Mouse (Mus musculus) forebrain, embryonic 14.5 days (tissue): Measurements from ENCODE around the gene Naglu. TPM values are rescaled to one million over a fixed set of nuclear protein-coding genes. Genes with fewer than 3 reads are reported as not detected.

ENCODE experiments used
- ATAC-seq: fragments of 200-750 bp; cut with Nextera tagmentation; 2 replicates; pipeline ENCODE4 v1.8.0; 2017; ENCODE audit warnings: mild to moderate bottlenecking, moderate library complexity
- DNase-seq: peaks from one replicate; pipeline ENCODE4 v3.0.0-alpha.2; 2015; ENCODE audit warnings: low spot score
- H3K27ac ChIP-seq: fragments of 300-500 bp; sonication (generic); 2 replicates; pipeline ENCODE4 v1.5.1; 2014; ENCODE audit warnings: low read depth, mild to moderate bottlenecking, control low read depth, low read length, moderate library complexity
- H3K27me3 ChIP-seq: fragments of 300-500 bp; sonication (generic); replicated peaks from 2 replicates; pipeline ENCODE4 v1.6.1; 2014; ENCODE audit warnings: low read length, control low read depth, mixed read lengths; ENCODE audit not compliant: control insufficient read depth, insufficient read depth
- H3K36me3 ChIP-seq: fragments of 300-500 bp; sonication (generic); 2 replicates; pipeline ENCODE4 v1.6.1; 2014; ENCODE audit warnings: low read length, control low read depth; ENCODE audit not compliant: control insufficient read depth, insufficient read depth
- H3K4me1 ChIP-seq: fragments of 300-500 bp; sonication (generic); 2 replicates; pipeline ENCODE4 v1.6.1; 2014; ENCODE audit warnings: antibody characterized with exemption, low read length, control low read depth; ENCODE audit not compliant: control insufficient read depth, insufficient read depth
- H3K4me2 ChIP-seq: fragments of 300-500 bp; sonication (generic); 2 replicates; pipeline ENCODE4 v1.6.1; 2014; ENCODE audit warnings: mild to moderate bottlenecking, control low read depth, low read length
- H3K4me3 ChIP-seq: fragments of 300-500 bp; sonication (generic); 2 replicates; pipeline ENCODE4 v1.5.1; 2014; ENCODE audit warnings: low read depth, low read length, control low read depth
- H3K9ac ChIP-seq: fragments of 300-500 bp; sonication (generic); 2 replicates; pipeline ENCODE4 v1.6.1; 2014; ENCODE audit warnings: mild to moderate bottlenecking, low read length, control low read depth, moderate library complexity
- H3K9me3 ChIP-seq: fragments of 300-500 bp; sonication (generic); replicated peaks from 2 replicates; pipeline ENCODE4 v1.6.1; 2016; ENCODE audit warnings: low read length, control low read depth, mixed read lengths; ENCODE audit not compliant: control insufficient read depth
- WGBS: fragments of 180-500 bp; shearing (Covaris S2); extraction: QIAGEN DNeasy Blood & Tissue Kit; methylation state at CpG from one replicate; pipeline ENCODE4 v1.1.7; 2014; 5-methylcytosine and 5-hydroxymethylcytosine counted together
- polyA plus RNA-seq: library from polyadenylated mRNA; unstranded; fragments of >200 nt; fragmentation: Nextera tagmentation; extraction: Ambion mirVana; gene quantifications from 2 replicates; pipeline ENCODE4 v1.2.1, GENCODE M21; 2014

Gene Naglu
- polyA plus RNA-seq, 1 experiment from 2014 or later, result 6.6 TPM

GRCm38 (mm10) chr11:101095314-101096024 lies 25.7 kb downstream of the Naglu start, which contains the start of gene Psmc3ip:
Gene Psmc3ip, minus strand, starts transcription at chr11:101095436.
- under 1% methylated on average over 43 of the region's 43 CpGs for WGBS
- DNase-seq (peak; percentile 97), ATAC-seq (peak; percentile 98)
- Histone ChIP-seq H3K36me3 (peaks cover 76% of the 10 kb centered on the region), H3K9me3 (no peaks in the 10 kb centered on the region), H3K27ac (peak within 1 kb of the TSS; percentile 61), H3K4me1 (peaks cover 6% of the 10 kb centered on the region; the same call in 1 of the 2 replicates), H3K9ac (peak within 1 kb of the TSS; percentile 68), H3K4me3 (peak within 1 kb of the TSS; percentile 55), H3K27me3 (no peaks in the 10 kb centered on the region), H3K4me2 (peak within 1 kb of the TSS; percentile 92)

- 94% methylated on average over 8 of the region's 8 CpGs for WGBS
- Histone ChIP-seq H3K36me3 (peaks cover 74% of the 10 kb centered on the region), H3K4me1 (peaks cover 6% of the 10 kb centered on the region; the same call in 1 of the 2 replicates), H3K9ac (no peak overlapping the region), H3K27me3 (no peaks in the 10 kb centered on the region), H3K27ac (no peak overlapping the region), H3K9me3 (no peaks in the 10 kb centered on the region), H3K4me2 (no peak overlapping the region), H3K4me3 (no peak overlapping the region)
- DNase-seq (no peak), ATAC-seq (no peak)
Measured at GRCm38 (mm10) chr11:101098231-101098630, 28.4 kb downstream of the Naglu start.

GRCm38 (mm10) chr11:101103011-101103410 lies 33.2 kb downstream of the Naglu start:
- no peak overlapping the region for H3K9ac ChIP-seq
- no peak overlapping the region for H3K27ac ChIP-seq
- H3K27me3 ChIP-seq, result no peaks in the 10 kb centered on the region
- no peaks in the 10 kb centered on the region for H3K9me3 ChIP-seq
- no peak overlapping the region for H3K4me2 ChIP-seq
- no peaks in the 10 kb centered on the region for H3K4me1 ChIP-seq
- WGBS, result 92% methylated on average over 5 of the region's 5 CpGs
- ATAC-seq (no peak), DNase-seq (no peak)
- H3K4me3 ChIP-seq, result no peak overlapping the region
- H3K36me3 ChIP-seq, result peaks cover 77% of the 10 kb centered on the region

DNA sequence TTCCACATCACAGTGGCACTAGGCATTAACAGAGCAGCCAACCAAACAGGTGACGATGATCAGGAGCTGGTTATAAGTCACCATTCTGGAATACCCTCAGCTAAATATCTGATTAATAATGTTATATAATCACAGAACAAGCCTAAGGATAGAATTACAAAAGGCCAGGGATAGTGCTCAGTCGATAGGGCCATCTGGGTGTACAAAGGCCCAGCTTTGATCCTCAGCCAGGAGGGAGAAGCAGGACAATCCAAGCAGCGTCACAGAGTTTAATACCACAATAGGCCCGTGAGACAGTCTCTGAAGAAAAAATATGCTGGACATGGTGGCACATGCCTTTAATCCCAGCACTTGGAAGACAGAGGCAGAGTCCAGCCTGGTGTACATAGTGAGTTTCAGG lies 39.5 kb downstream of the Naglu start:
- Histone ChIP-seq H3K36me3 (peaks cover 16% of the 10 kb centered on the region), H3K9me3 (no peaks in the 10 kb centered on the region), H3K4me3 (no peak overlapping the region), H3K4me2 (no peak overlapping the region), H3K4me1 (no peaks in the 10 kb centered on the region), H3K27ac (no peak overlapping the region), H3K27me3 (no peaks in the 10 kb centered on the region), H3K9ac (no peak overlapping the region)
- DNase-seq (no peak), ATAC-seq (no peak)
- 71% methylated on average over 4 of the region's 4 CpGs for WGBS

- Histone ChIP-seq H3K27me3 (no peaks in the 10 kb centered on the region), H3K4me2 (no peak overlapping the region), H3K4me3 (no peak overlapping the region), H3K9ac (no peak overlapping the region), H3K4me1 (peaks cover 4% of the 10 kb centered on the region), H3K36me3 (peaks cover 2% of the 10 kb centered on the region; the same call in 1 of the 2 replicates), H3K27ac (no peak overlapping the region), H3K9me3 (no peaks in the 10 kb centered on the region)
- no peak for DNase-seq
- whole genome bisulfite sequencing, result 67% methylated on average over 5 of the region's 5 CpGs
- ATAC-seq, result no peak
Measured at GRCm38 (mm10) chr11:101110708-101111107, 40.9 kb downstream of the Naglu start.

DNA sequence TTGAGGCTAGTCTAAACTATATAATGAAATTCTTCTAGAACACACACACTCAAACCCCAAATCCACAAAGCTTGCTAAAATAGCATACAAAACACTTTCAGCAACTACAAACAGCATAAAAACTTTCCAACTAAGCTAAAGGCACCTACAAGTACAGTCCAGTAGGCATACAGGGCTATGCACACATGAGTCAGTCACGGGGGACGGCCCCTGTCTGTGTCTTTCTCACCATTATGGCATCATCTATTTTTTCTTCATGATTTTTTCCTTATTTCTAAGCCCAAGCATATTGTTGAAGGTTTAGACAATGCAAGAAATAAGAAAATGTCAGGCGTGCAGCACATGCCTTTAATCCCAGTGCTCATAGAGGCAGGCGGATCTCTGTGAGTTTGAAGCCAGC lies 41.4 kb downstream of the Naglu start:
- H3K27me3 ChIP-seq, result no peaks in the 10 kb centered on the region
- H3K9me3 ChIP-seq, result no peaks in the 10 kb centered on the region
- no peak overlapping the region for H3K4me2 ChIP-seq
- peaks cover 8% of the 10 kb centered on the region for H3K4me1 ChIP-seq
- no peak overlapping the region for H3K4me3 ChIP-seq
- 86% methylated on average over 4 of the region's 4 CpGs for WGBS
- ATAC-seq (no peak), DNase-seq (no peak)
- no peaks in the 10 kb centered on the region; the same call in 1 of the 2 replicates for H3K36me3 ChIP-seq
- H3K9ac ChIP-seq, result no peak overlapping the region
- no peak overlapping the region for H3K27ac ChIP-seq

- no peak for ATAC-seq
- no peak for DNase-seq
- Histone ChIP-seq H3K9me3 (no peaks in the 10 kb centered on the region), H3K27ac (no peak overlapping the region), H3K4me2 (no peak overlapping the region), H3K9ac (no peak overlapping the region), H3K36me3 (peaks cover 6% of the 10 kb centered on the region; the same call in 1 of the 2 replicates), H3K4me1 (peaks cover 8% of the 10 kb centered on the region), H3K4me3 (no peak overlapping the region), H3K27me3 (no peaks in the 10 kb centered on the region)
- 82% methylated on average over 3 of the region's 3 CpGs for WGBS
Measured at GRCm38 (mm10) chr11:101112186-101112585, 42.4 kb downstream of the Naglu start.

DNA sequence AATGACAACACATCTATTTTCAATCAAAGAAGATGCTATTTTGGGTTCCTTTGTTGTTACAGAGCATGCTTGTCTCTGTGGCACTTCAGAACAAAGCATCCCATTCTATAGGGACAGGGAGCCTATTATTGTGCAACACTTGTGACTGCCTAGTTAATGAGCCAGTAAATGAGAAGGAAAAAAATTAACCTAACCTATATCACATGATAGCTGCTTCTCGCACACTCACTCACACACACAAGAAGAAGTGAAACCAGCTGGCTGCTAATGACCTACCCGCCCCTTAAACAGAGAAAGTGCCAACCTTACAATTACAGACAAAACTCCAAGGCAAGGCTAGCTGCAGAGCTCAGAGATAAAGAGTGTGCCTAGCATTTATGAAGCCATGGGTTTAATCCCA lies 45.8 kb downstream of the Naglu start:
- Histone ChIP-seq H3K36me3 (peaks cover 9% of the 10 kb centered on the region; the same call in 1 of the 2 replicates), H3K27ac (peak overlapping the region; percentile 52; the same call in 1 of the 2 replicates), H3K9me3 (no peaks in the 10 kb centered on the region), H3K9ac (no peak overlapping the region; the same call in 1 of the 2 replicates), H3K4me3 (no peak overlapping the region), H3K27me3 (no peaks in the 10 kb centered on the region), H3K4me2 (0 out of 2 replicates have a peak overlapping the region, but pooled peaks have one; percentile 7), H3K4me1 (peaks cover 18% of the 10 kb centered on the region)
- WGBS, result 10% methylated on average over 2 of the region's 2 CpGs
- DNase-seq (peak; percentile 30), ATAC-seq (no peak)

DNA sequence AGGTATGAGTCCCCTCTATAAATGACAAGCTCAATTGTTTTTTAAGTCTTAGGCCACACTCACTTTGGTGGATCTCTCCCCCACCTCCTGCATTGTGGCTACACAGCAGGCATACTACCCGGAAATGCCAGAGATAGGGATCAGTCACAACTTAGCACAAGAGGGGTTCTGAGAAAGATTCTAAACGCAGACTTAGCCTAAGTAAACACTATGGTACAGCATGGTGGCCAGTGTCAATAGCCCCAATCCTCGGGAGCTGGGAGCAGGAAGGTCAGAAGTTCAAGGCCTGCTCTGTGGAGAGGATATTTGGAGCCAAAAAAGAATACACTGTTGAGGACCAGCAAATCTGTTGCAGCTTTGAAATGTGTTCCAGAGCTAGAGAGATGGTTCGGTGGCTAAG lies 48.3 kb downstream of the Naglu start:
- H3K27ac ChIP-seq, result no peak overlapping the region
- H3K36me3 ChIP-seq, result peaks cover 17% of the 10 kb centered on the region; the same call in 1 of the 2 replicates
- peak overlapping the region; percentile 96 for H3K9ac ChIP-seq
- H3K4me1 ChIP-seq, result peaks cover 25% of the 10 kb centered on the region
- H3K4me3 ChIP-seq, result peak overlapping the region; percentile 88
- 64% methylated on average over 4 of the region's 4 CpGs for WGBS
- DNase-seq (no peak), ATAC-seq (no peak)
- H3K4me2 ChIP-seq, result peak overlapping the region; percentile 96
- no peaks in the 10 kb centered on the region for H3K9me3 ChIP-seq
- no peaks in the 10 kb centered on the region for H3K27me3 ChIP-seq
